Mouse (Mus musculus) cerebellum, postnatal 14 days (tissue): ENCODE data around the gene Ccl1.
A peak's percentile ranks its signal among the peaks of the same experiment; 100 is the strongest.

ENCODE experiments used
- DNase-seq, 2 experiments: peaks; one replicate each; pipeline ENCODE4 v3.0.0; 2021; ENCODE audit warnings: mixed read lengths in 2 of 2

Ccl1 gene

DNA sequence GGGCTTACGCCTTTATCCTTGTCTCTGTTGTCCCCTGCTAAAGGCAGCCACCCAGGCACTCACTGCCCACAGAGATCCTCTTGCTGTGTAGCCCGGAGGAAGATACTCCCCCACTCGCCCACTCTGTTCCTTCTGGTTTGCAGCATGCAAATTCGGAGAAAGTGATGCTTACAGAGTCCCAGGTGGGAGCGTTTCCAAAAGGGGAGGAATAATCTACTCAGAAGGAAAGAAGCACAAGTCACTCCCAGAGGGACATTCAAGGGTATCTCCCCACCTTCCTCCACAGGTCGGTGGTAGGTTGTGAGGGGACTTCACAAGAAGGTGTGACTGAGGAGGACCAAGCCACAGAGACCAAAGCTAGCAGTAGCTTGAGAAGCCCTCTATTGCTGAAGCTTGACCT, 100.3 kb downstream of the Ccl1 start:
- no peak for DNase-seq

DNA sequence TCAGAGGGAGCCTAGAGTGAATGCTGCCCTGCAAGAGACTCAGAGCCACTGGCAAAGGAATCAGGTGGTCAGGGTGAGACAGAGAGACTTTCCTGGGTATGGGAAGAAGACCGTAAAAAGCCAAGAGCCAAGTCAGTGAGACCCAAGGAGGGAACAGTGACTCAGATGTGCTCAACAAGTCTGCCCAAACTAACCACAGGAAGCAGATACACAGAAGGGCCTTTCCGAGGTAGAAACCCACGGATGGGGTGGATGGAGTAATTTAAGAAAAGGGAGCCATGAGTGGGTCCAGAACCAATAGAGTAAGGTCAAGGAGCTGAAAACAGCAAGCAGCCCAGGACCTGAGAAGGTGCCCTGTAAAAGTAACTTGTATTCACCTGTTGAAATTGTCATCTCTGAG, 101.8 kb downstream of the Ccl1 start:
- no peak for DNase-seq

- no peak for DNase-seq
These were observed 107.7 kb downstream of the Ccl1 start for GRCm38 (mm10) chr11:82197774-82198173.

DNA sequence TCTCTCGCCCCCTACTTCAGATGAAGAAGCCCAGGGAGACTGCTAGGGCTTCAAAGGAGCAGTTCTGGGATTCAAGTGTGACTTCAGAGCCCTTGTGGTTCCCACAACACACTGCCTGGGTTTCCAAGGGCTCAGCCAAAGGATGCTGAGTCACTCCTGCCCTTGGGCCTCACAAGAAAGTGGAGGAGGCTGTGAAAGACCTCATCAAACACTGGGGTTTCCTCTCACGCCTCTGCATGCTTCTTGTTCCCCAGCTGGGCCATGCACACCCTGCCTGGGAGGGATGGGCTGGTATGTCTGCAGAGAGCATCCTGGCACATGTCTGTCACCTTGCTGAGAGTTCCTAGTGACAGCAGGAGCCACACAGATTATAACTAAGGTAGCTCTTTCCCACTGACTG, 110.5 kb downstream of the Ccl1 start:
- DNase-seq, result no peak

DNA sequence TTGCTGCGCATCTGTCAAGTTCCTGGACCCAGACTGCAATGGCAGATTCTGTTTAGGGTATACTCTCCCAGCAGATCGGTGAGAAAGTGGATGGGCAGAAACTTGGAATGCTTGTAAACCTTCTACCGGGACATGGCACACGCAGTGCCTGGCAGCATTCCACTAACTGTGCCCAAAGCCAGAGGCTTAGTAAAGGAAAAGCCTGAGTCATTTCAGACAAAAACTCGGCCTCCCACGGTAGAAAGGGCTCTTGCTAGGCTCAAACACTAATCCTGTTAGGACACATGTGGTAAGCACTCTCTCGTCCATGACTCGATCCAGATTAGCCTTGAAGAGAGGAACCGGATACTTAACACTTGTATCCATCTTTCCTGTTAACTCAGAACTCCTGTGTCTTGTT, 111.7 kb downstream of the Ccl1 start:
- DNase-seq, result no peak

DNA sequence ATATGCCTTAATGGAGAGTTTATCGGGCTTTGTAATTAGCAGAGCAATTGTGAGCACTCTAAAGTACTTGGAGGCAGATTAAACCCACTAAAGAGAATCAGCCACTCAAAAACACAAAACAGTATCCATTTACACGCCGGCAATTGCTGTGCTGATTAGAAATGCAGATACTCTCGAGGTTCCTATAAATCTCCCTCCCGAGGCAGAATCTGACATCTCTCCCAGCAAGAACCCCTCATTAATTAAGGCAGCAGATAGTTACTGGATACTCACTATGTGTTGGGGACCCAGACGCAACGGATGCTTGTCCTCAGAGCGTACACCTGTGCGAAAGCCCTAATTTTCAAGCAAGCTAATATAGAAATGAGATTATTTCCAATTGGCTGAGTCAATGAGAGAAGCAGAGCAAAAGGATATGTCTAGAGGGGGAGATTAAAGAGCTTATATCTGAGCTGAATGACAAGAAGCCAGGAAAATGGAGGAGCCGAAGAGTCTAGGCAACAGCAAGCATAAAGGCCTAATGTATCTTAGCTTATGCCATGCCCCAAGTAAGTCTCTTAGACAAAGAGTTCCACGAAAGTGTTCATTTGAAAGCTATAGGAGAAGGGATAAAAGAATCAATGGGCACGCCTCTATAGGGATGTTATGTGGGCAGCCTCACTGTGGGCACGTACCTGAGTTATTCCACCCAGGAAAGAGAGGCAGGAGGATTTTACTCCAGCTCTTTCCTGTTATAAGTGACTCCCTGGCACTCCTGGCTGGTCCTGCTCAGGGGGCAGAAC, 115.5 kb downstream of the Ccl1 start:
- DNase-seq, result no peak

DNA sequence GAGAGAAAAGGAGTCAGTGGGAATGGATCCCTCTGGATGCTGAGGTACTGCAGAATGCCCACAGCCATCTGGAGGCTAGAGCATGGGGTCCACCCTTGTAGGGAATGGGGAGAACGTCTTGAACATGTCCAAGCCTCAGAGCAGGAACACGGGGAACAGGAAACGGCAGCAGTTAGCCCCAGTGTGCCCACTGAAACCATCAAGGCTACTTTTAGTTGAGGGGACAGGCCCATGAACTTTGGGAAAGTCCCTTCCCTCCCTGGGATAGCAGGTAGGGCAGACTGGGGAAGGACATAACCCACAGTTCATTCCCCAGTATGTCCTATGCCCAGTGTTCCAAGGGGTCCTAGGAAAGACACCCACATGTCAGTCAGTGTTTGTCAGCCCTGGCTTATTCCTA, 119.8 kb downstream of the Ccl1 start:
- no peak for DNase-seq

DNA sequence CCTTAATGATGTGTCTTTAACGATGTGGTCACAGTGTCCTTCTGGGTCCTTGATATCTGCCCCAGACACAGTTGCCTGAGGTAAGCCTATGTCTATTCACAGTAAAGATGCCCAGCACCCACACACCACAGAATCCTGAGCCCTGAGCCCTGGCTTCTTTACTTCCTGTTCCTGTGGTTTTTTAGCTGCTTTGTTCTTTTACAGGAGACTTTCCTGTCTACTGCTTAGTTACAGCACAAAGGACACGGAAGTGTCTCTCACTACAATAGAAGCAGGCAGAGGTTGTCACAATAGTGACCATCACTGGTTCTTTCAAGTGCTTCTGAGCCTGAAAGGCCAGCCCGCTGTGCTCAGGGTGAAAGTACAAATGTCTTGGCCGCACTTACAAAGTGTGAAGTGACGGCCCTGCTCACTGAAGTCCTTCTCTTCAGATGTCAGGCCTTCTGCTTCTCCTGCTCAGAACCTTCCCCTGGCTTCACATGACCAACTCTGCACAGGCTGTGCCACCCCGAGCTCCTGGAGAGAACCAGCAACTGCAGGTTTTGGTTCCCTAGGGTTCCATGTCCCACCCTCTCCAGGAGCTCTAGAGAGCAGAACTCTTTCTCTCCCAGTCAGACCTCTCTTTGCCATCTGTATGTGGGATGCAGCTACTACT, 122.1 kb downstream of the Ccl1 start:
- DNase-seq, result no peak

DNA sequence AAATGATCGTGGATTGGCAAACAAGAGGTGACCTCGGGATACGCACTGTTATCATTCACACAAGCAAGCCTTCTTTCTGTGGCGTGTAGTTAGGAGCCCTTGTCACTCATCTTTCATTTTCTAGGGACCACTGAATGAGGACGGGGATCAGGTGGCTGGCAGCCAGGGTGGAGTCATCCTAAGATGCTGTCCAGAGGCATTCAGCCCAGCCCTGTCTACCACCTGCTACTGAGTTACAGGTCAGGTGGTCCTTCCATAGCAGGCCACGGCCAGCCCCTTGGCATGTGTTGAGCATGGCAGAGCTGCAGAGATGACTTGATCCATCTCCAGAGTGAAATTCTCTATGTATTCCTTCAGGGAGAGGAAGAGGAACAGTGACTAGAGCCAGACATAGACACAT, 123.1 kb downstream of the Ccl1 start:
- peak; percentile 66 to 74 for DNase-seq

- DNase-seq, result peak; percentile 73 to 76
These were observed 124.2 kb downstream of the Ccl1 start for GRCm38 (mm10) chr11:82181331-82181730.

DNA sequence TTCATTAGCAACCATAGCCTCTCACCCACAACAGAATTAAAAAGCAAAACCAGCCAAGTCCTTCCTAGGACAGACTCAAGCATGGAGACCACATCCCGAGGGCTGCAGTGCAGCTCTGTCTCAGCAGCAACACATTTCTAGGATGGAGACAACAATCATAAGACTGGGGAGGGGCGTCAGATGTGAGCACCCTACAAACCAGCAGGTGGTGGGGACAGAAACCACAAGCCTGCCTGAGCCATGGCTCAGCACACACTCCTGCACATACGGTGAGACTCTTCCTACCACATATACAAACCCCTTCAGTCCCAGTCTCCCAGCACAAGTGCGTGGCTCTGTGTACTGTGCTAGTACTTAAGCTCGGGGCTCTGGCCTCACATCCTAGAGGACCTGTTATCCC, 127.3 kb downstream of the Ccl1 start:
- DNase-seq, result no peak

GRCm38 (mm10) chr11:82177711-82178110, 127.8 kb downstream of the Ccl1 start:
- peak; percentile 75 to 80 for DNase-seq

GRCm38 (mm10) chr11:82174794-82175193, 130.7 kb downstream of the Ccl1 start:
- DNase-seq, result peak; percentile 71 to 83

DNA sequence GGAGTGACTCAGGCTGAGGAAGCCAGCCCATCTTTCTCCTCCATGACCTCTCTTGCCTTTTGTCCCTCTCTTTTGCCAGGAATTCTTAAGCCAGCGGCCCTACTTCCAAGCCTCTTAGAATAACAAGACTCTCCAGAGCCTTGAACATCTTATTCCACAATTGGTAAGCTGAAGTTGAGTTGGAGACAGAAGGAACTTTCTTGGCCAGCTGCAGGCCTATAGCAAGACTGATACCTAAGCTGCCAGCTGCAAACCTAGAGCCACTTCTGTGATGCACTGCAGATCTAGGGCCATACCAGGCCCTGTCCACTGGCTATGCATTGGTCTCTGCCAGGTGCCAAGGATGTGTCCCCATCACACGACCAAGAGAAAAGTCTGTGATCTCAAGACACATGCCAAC, 132.0 kb downstream of the Ccl1 start:
- no peak for DNase-seq

- no peak for DNase-seq
These were observed 134.0 kb downstream of the Ccl1 start for GRCm38 (mm10) chr11:82171316-82172071.

- no peak for DNase-seq
These were observed 136.0 kb downstream of the Ccl1 start for GRCm38 (mm10) chr11:82169456-82169855.

- no peak for DNase-seq
These were observed 137.2 kb downstream of the Ccl1 start for GRCm38 (mm10) chr11:82168308-82168707.

DNA sequence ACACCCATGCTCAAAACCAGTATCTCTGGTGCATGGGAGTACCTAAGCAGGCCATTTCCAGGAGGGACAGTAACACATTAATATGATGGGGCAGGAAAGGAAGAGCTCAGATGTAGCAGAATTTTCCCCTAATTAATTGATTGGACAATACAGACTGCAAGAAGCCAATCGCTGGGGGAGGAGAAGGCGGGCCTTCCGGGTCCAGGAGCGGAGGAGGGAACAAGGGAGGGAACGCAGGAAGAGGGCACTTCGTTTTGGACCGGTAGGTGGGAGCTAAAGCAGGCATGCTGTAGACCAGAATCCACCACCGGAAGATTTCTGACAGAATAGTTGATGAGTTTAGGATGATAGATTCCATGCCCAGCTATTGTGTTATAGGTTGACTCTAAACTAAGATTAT, 142.2 kb downstream of the Ccl1 start:
- no peak for DNase-seq

- no peak for DNase-seq
These were observed 146.4 kb downstream of the Ccl1 start for GRCm38 (mm10) chr11:82159126-82159525.

GRCm38 (mm10) chr11:82139492-82140094, 165.9 kb downstream of the Ccl1 start:
- DNase-seq, result no peak

GRCm38 (mm10) chr11:82136196-82136595, 169.3 kb downstream of the Ccl1 start:
- no peak for DNase-seq

- no peak for DNase-seq
These were observed 172.5 kb downstream of the Ccl1 start for GRCm38 (mm10) chr11:82132977-82133376.
